Mouse (Mus musculus): ENCODE results near the gene Slc35a1. TPM values are rescaled to one million over a fixed set of nuclear protein-coding genes. Genes with fewer than 3 reads are reported as not detected.

Slc35a1 gene
- 13.5 TPM for total RNA-seq (2023)

GRCm38 (mm10) chr4:34686874-34687567 lies at the start of gene Slc35a1:
Gene Slc35a1, minus strand, starts transcription at chr4:34687438.

GRCm38 (mm10) chr4:34729851-34730341 lies 42.7 kb upstream of the Slc35a1 start, which contains the start of gene Cfap206:
Gene Cfap206, minus strand, starts transcription at chr4:34730206.

DNA sequence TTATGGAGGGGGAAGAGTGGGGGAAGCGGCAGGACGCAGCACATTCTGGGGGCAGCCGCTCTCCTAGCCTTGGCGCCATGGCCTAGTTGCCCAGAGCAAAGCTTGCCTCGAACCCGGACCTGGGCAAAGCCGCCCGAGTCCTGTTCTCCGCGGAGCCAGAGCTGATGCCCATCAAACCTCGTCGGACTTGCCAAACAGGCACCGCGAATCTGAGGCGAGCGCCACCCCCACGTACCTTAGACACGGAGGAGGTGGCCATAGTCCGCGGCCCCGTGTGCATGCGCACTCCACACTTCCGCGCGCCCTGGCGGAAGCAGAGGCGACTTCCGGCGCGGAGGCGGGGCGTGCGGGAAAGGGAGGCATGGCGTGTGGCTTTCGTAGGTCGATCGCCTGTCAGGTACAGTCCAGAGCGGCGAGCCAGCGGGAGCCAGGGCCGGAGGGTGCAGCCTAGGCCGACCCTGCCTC lies 72.6 kb downstream of the Slc35a1 start, which contains the start of the genes Orc3 and Rars2:
Orc3 (minus strand) TSS at position 315 of the 465 bp plus-strand sequence.
Rars2 (plus strand) TSS at position 328 of the 465 bp plus-strand sequence.

Other genes starting within 250 kb of the Slc35a1 start
- gene Akirin2, start 136.5 kb downstream of the Slc35a1 start, total RNA-seq (2023): 69.6 TPM
- gene Orc3, start 72.5 kb downstream of the Slc35a1 start, total RNA-seq (2023): 98.1 TPM
- 15.2 TPM for gene Rars2, start 72.5 kb downstream of the Slc35a1 start, total RNA-seq (2023)
- not detected for gene Cfap206, start 42.8 kb upstream of the Slc35a1 start, total RNA-seq (2023)
- not detected for gene Gm136, start 68.8 kb upstream of the Slc35a1 start, total RNA-seq (2023)
- 14.4 TPM for gene Smim8, start 91.0 kb upstream of the Slc35a1 start, total RNA-seq (2023)
- gene Zfp292, start 195.5 kb upstream of the Slc35a1 start, total RNA-seq (2023): 73.2 TPM
- gene Cga, start 206.3 kb upstream of the Slc35a1 start, total RNA-seq (2023): not detected

Data from CD4-positive naive resting alpha-beta T cell, adult 76 days (primary cell).